Mouse (Mus musculus): Measurements from ENCODE around the gene Cd160. TPM values are rescaled to one million over a fixed set of nuclear protein-coding genes. Genes with fewer than 3 reads are reported as not detected.

The Cd160 gene
- total RNA-seq, 1 experiment, result 0.36 TPM

- H3K9ac ChIP-seq (ENCODE audit: insufficient read depth, low read depth, low read length, poor library complexity, severe bottlenecking), result no peak overlapping the region
- TF ChIP-seq CHD2 (IDR thresholded peaks at IDR 0.05; ENCODE audit: low read depth, low read length) (no peak), MAFK (IDR thresholded peaks at IDR 0.05; ENCODE audit: insufficient read depth, low read depth, low read length) (no peak), ZC3H11A (IDR thresholded peaks at IDR 0.05; ENCODE audit: borderline replicate concordance, low read depth, low read length) (no peak), ZNF384 (IDR thresholded peaks at IDR 0.05; ENCODE audit: low read depth, low read length) (no peak), HCFC1 (IDR thresholded peaks at IDR 0.05; ENCODE audit: borderline replicate concordance, insufficient read depth, low read length) (no peak)
- H3K27ac ChIP-seq (ENCODE audit: insufficient read depth, low read depth, low read length, poor library complexity, severe bottlenecking), result no peak overlapping the region
- H3K4me1 ChIP-seq (ENCODE audit: control insufficient read depth in 2 of 2, insufficient read depth in 2 of 2, low read length in 2 of 2, poor library complexity in 1 of 2), result no peaks in the 10 kb centered on the region
- no peak for DNase-seq (ENCODE audit: low read depth, low spot score)
- H3K36me3 ChIP-seq (ENCODE audit: control insufficient read depth, insufficient read depth, low read length, poor library complexity, severe bottlenecking), result peaks cover 4% of the 10 kb centered on the region; the same call in 1 of the 2 replicates
- no peaks in the 10 kb centered on the region for H3K9me3 ChIP-seq (ENCODE audit: control insufficient read depth, insufficient read depth, low read depth, low read length)
- in situ Hi-C loops (cut with MboI; ENCODE audit: low sequenced_read_pairs in 2 of 2, unreplicated experiment in 2 of 2), result no loop called here
- H3K4me3 ChIP-seq (ENCODE audit: insufficient read depth in 1 of 2, low read depth in 1 of 2, low read length in 2 of 2, poor library complexity in 1 of 2, severe bottlenecking in 1 of 2), result no peak overlapping the region
Measured at GRCm38 (mm10) chr3:96855833-96856232, 26.7 kb upstream of the Cd160 start.

GRCm38 (mm10) chr3:96854376-96854775 lies 25.2 kb upstream of the Cd160 start:
- Histone ChIP-seq H3K36me3 (ENCODE audit: control insufficient read depth, insufficient read depth, low read length, poor library complexity, severe bottlenecking) (no peaks in the 10 kb centered on the region), H3K4me1 (ENCODE audit: control insufficient read depth in 2 of 2, insufficient read depth in 2 of 2, low read length in 2 of 2, poor library complexity in 1 of 2) (no peaks in the 10 kb centered on the region), H3K9me3 (ENCODE audit: control insufficient read depth, insufficient read depth, low read depth, low read length) (no peaks in the 10 kb centered on the region), H3K9ac (ENCODE audit: insufficient read depth, low read depth, low read length, poor library complexity, severe bottlenecking) (no peak overlapping the region), H3K4me3 (ENCODE audit: insufficient read depth in 1 of 2, low read depth in 1 of 2, low read length in 2 of 2, poor library complexity in 1 of 2, severe bottlenecking in 1 of 2) (no peak overlapping the region), H3K27ac (ENCODE audit: insufficient read depth, low read depth, low read length, poor library complexity, severe bottlenecking) (no peak overlapping the region)
- peak; percentile 24 for DNase-seq (ENCODE audit: low read depth, low spot score)
- in situ Hi-C loops (cut with MboI; ENCODE audit: low sequenced_read_pairs in 2 of 2, unreplicated experiment in 2 of 2), result no loop called here
- TF ChIP-seq ZC3H11A (IDR thresholded peaks at IDR 0.05; ENCODE audit: borderline replicate concordance, low read depth, low read length) (no peak), ZNF384 (IDR thresholded peaks at IDR 0.05; ENCODE audit: low read depth, low read length) (no peak), HCFC1 (IDR thresholded peaks at IDR 0.05; ENCODE audit: borderline replicate concordance, insufficient read depth, low read length) (no peak), CHD2 (IDR thresholded peaks at IDR 0.05; ENCODE audit: low read depth, low read length) (no peak), MAFK (IDR thresholded peaks at IDR 0.05; ENCODE audit: insufficient read depth, low read depth, low read length) (no peak)

- no peak overlapping the region for H3K4me3 ChIP-seq (ENCODE audit: insufficient read depth in 1 of 2, low read depth in 1 of 2, low read length in 2 of 2, poor library complexity in 1 of 2, severe bottlenecking in 1 of 2)
- no peaks in the 10 kb centered on the region for H3K9me3 ChIP-seq (ENCODE audit: control insufficient read depth, insufficient read depth, low read depth, low read length)
- in situ Hi-C loops (cut with MboI; ENCODE audit: low sequenced_read_pairs in 2 of 2, unreplicated experiment in 2 of 2), result no loop called here
- no peak for DNase-seq (ENCODE audit: low read depth, low spot score)
- H3K36me3 ChIP-seq (ENCODE audit: control insufficient read depth, insufficient read depth, low read length, poor library complexity, severe bottlenecking), result no peaks in the 10 kb centered on the region
- H3K4me1 ChIP-seq (ENCODE audit: control insufficient read depth in 2 of 2, insufficient read depth in 2 of 2, low read length in 2 of 2, poor library complexity in 1 of 2), result no peaks in the 10 kb centered on the region
- no peak overlapping the region for H3K9ac ChIP-seq (ENCODE audit: insufficient read depth, low read depth, low read length, poor library complexity, severe bottlenecking)
- H3K27ac ChIP-seq (ENCODE audit: insufficient read depth, low read depth, low read length, poor library complexity, severe bottlenecking), result no peak overlapping the region
- TF ChIP-seq CHD2 (IDR thresholded peaks at IDR 0.05; ENCODE audit: low read depth, low read length), result no peak
- TF ChIP-seq ZC3H11A (IDR thresholded peaks at IDR 0.05; ENCODE audit: borderline replicate concordance, low read depth, low read length), result no peak
- no peak for TF ChIP-seq MAFK (IDR thresholded peaks at IDR 0.05; ENCODE audit: insufficient read depth, low read depth, low read length)
- no peak for TF ChIP-seq ZNF384 (IDR thresholded peaks at IDR 0.05; ENCODE audit: low read depth, low read length)
- TF ChIP-seq HCFC1 (IDR thresholded peaks at IDR 0.05; ENCODE audit: borderline replicate concordance, insufficient read depth, low read length), result no peak
Measured at GRCm38 (mm10) chr3:96852561-96852960, 23.4 kb upstream of the Cd160 start.

GRCm38 (mm10) chr3:96849168-96849727 lies 20.1 kb upstream of the Cd160 start:
- no peaks in the 10 kb centered on the region for H3K9me3 ChIP-seq (ENCODE audit: control insufficient read depth, insufficient read depth, low read depth, low read length)
- H3K4me3 ChIP-seq (ENCODE audit: insufficient read depth in 1 of 2, low read depth in 1 of 2, low read length in 2 of 2, poor library complexity in 1 of 2, severe bottlenecking in 1 of 2), result no peak overlapping the region
- TF ChIP-seq ZNF384 (IDR thresholded peaks at IDR 0.05; ENCODE audit: low read depth, low read length) (no peak), MAFK (IDR thresholded peaks at IDR 0.05; ENCODE audit: insufficient read depth, low read depth, low read length) (no peak), CHD2 (IDR thresholded peaks at IDR 0.05; ENCODE audit: low read depth, low read length) (no peak), HCFC1 (IDR thresholded peaks at IDR 0.05; ENCODE audit: borderline replicate concordance, insufficient read depth, low read length) (no peak), ZC3H11A (IDR thresholded peaks at IDR 0.05; ENCODE audit: borderline replicate concordance, low read depth, low read length) (no peak)
- H3K27ac ChIP-seq (ENCODE audit: insufficient read depth, low read depth, low read length, poor library complexity, severe bottlenecking), result no peak overlapping the region
- no peaks in the 10 kb centered on the region for H3K4me1 ChIP-seq (ENCODE audit: control insufficient read depth in 2 of 2, insufficient read depth in 2 of 2, low read length in 2 of 2, poor library complexity in 1 of 2)
- in situ Hi-C loops (cut with MboI; ENCODE audit: low sequenced_read_pairs in 2 of 2, unreplicated experiment in 2 of 2), result no loop called here
- H3K9ac ChIP-seq (ENCODE audit: insufficient read depth, low read depth, low read length, poor library complexity, severe bottlenecking), result no peak overlapping the region
- no peaks in the 10 kb centered on the region for H3K36me3 ChIP-seq (ENCODE audit: control insufficient read depth, insufficient read depth, low read length, poor library complexity, severe bottlenecking)
- DNase-seq (ENCODE audit: low read depth, low spot score), result no peak
